Mouse (Mus musculus): ENCODE measurements around the gene Tsr3.

The Tsr3 gene

DNA sequence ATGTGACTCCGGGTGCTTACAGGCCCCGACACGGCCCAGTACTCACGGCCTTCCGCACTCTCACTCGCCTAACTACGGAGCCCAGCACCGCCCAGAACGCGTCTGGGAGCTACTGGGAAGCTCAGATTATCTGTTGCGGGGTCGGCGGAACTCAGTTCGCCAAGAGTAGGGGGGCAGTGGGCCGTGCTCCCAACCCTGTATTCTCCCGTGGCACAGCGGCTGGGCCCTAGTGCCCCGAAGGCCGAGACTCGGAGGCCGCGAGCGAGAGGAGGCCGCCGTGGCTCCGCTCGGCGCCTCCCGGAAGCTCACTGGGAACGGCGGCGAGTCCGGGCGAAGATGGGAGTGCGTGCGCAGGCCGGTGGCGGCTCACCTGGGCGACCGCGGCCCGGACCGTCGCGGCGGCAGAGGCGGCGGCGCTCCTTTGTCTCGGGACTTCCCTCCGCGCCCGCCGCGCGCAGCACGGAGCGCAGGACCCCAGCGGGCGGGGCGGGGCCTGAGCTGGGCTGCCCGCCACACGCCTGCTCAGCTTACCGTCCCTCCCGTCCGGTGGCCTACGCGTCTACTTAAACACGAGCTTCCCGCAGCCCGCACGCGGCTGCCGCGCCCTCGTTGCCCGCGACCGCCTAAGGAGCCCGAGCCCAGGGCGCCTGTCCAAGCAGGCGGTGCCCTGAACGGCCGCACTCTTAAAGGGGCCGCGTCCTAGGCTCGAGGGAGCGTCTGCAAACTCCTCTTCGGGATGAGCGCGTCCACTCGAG is 33.2 kb downstream of the Tsr3 start:
- TF ChIP-seq GATA4 (IDR thresholded peaks at IDR 0.05; ENCODE audit: insufficient replicate concordance, low read length), result no peak

DNA sequence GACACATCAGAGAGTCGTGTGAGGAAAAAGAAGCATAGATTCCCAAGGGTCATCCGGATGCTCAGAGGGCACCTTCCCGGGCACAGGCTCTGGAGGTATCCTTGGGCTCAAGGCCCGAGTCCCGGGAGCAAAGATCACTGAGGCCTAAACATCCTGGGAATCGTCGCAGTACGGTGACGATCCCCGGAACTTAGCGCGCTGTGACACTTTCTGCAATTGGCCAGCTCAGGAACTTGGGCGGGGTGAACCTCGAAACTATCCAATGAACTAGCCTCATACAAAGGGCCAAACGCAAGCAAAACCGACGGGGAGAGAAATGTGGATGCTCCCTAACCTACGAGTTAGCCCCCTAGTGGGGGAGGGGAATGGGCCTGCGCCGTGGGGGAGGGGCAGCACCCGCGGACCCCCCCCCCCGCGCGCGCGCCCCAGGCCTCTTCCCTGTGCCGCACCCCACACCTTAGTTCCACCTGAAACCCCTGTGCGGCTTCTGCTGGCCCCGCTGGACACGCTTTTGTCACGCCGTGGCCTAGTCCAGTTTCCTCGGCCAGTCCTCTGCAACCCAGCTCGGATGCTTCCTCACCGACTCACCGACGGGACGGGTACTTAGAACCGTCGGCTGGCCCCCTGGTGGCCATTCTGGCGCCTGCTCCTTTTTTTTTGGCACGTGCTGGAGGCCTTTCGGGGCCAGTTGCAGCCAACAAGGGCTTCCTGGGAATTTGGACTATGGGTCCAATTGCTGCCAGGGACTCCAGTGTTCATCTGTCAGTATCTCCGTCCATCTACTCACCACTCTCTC is 33.9 kb downstream of the Tsr3 start:
- TF ChIP-seq GATA4 (IDR thresholded peaks at IDR 0.05; ENCODE audit: insufficient replicate concordance, low read length), result no peak

GRCm38 (mm10) chr17:25274571-25275346 is 34.8 kb downstream of the Tsr3 start, which contains the start of gene Ube2i:
Ube2i (minus strand) TSS chr17:25274622.
- TF ChIP-seq GATA4 (IDR thresholded peaks at IDR 0.05; ENCODE audit: insufficient replicate concordance, low read length), result no peak

GRCm38 (mm10) chr17:25275833-25276232 is 35.9 kb downstream of the Tsr3 start:
- no peak for TF ChIP-seq GATA4 (IDR thresholded peaks at IDR 0.05; ENCODE audit: insufficient replicate concordance, low read length)

GRCm38 (mm10) chr17:25282133-25282532 is 42.2 kb downstream of the Tsr3 start:
- peak; percentile 97 for TF ChIP-seq GATA4 (IDR thresholded peaks at IDR 0.05; ENCODE audit: insufficient replicate concordance, low read length)

DNA sequence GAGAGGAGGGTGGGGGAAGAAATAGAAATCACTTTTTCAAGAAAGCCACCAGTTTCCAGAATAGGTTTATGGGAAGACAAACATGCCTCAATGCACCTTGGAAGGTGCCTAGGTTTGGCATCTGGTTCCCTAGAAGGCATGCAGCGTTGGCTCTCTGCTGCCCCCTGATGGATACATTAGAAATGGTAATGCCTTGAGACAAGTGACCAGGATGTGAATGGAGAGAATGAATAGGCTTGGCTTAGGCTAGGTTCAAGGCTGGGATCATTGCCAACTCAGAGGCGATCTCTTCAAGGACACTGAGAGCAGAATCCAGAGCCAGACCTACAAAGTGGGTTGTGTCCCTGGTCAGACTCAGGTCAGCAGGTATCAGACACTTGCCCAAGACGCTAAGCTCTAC is 45.1 kb downstream of the Tsr3 start:
- TF ChIP-seq GATA4 (IDR thresholded peaks at IDR 0.05; ENCODE audit: insufficient replicate concordance, low read length), result no peak

GRCm38 (mm10) chr17:25288842-25289241 is 48.9 kb downstream of the Tsr3 start:
- no peak for TF ChIP-seq GATA4 (IDR thresholded peaks at IDR 0.05; ENCODE audit: insufficient replicate concordance, low read length)

DNA sequence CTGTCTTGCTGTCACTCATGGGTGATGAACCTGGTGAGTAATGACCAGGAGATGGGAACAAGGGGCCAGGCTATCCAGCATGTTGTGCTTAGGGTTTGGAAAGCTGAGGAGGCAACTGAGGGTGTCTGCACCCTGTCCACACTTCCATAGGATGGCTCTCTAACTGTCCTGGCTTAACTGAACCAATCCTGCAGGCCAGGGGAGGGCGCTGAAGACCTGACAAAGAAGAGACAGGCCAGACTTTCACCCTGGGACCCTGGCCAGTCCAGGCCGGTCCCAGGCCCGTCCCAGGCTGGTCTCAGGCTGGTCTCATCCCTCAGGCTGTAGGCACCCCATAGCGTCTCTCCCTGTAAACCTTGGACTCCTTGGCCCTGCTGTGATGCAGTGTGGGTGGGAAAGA is 50.4 kb downstream of the Tsr3 start:
- TF ChIP-seq GATA4 (IDR thresholded peaks at IDR 0.05; ENCODE audit: insufficient replicate concordance, low read length), result no peak

All from liver, adult (tissue).